Mouse (Mus musculus): ENCODE results near the gene Kmt2d. TPM values are rescaled to one million over a fixed set of nuclear protein-coding genes. Genes with fewer than 3 reads are reported as not detected.

Kmt2d gene
- total and polyA plus RNA-seq, 3 experiments = 4.8 to 22.7 (median 14.1) TPM

GRCm38 (mm10) chr15:98901530-98901929 lies 30.5 kb upstream of the Kmt2d start (continued):
- no peak for TF ChIP-seq MAZ (IDR thresholded peaks at IDR 0.05; ENCODE audit: low read depth, low read length)

GRCm38 (mm10) chr15:98897928-98898800 lies 27.2 kb upstream of the Kmt2d start, which contains the start of gene Dhh:
Dhh (minus strand) TSS chr15:98898540.
- Histone ChIP-seq H3K79me2 (replicated peaks; ENCODE audit: control insufficient read depth, extremely low read depth, insufficient read depth, poor library complexity, severe bottlenecking) (no peaks in the 10 kb centered on the region), H3K27ac (ENCODE audit: insufficient read depth, low read depth) (no peak within 1 kb of the TSS), H3K27me3 (replicated peaks) (peaks cover 3% of the 10 kb centered on the region), H3K36me3 (replicated peaks in 1 of 2; ENCODE audit: control insufficient read depth in 1 of 2, insufficient read depth in 1 of 2, low read length in 1 of 2) (peaks cover 0 to 7% of the 10 kb centered on the region in 2 experiments), H3K4me3 (replicated peaks in 1 of 3; ENCODE audit: low read depth in 2 of 3, low read length in 2 of 3, poor library complexity in 1 of 3) (no peak within 1 kb of the TSS), H3K9ac (ENCODE audit: insufficient read depth, low read depth) (no peak within 1 kb of the TSS), H3K9me3 (replicated peaks; ENCODE audit: low read length) (peaks cover 6% of the 10 kb centered on the region), H3K4me1 (ENCODE audit: control insufficient read depth in 1 of 2, insufficient read depth in 2 of 2) (peaks cover 6 to 8% of the 10 kb centered on the region in 2 experiments; a peak in 3 of 4 replicates), H3K4me2 (ENCODE audit: insufficient read depth, low read depth, poor library complexity, severe bottlenecking) (no peak within 1 kb of the TSS)
- no peak for DNase-seq (ENCODE audit: extremely low read depth)
- TF ChIP-seq JUN (IDR thresholded peaks at IDR 0.05; ENCODE audit: insufficient read depth, low read depth, low read length) (no peak), EP300 (IDR thresholded peaks at IDR 0.05; ENCODE audit: low read length) (no peak), MAFK (IDR thresholded peaks at IDR 0.05; ENCODE audit: insufficient replicate concordance, low read length) (no peak), HCFC1 (IDR thresholded peaks at IDR 0.05; ENCODE audit: low read depth, low read length) (no peak), ELF1 (IDR thresholded peaks at IDR 0.05; ENCODE audit: low read depth, low read length) (no peak), POLR2A (IDR thresholded peaks at IDR 0.05; ENCODE audit: low read depth, low read length) (no peak), MAX (IDR thresholded peaks at IDR 0.05; ENCODE audit: low read length) (no peak), ZNF384 (IDR thresholded peaks at IDR 0.05; ENCODE audit: low read depth, low read length) (no peak), MEF2A (IDR thresholded peaks at IDR 0.05; ENCODE audit: borderline replicate concordance, low read depth, low read length) (no peak), POLR2AphosphoS2 (IDR thresholded peaks at IDR 0.05; ENCODE audit: low read depth, low read length) (no peak)
- dilution Hi-C loops (cut with MboI; ENCODE audit: extremely low pct_ligation_motif_present, extremely low pct_unique_long_range_greater_than_20kb, low sequenced_read_pairs) (no loop called here), in situ Hi-C loops (cut with MboI; ENCODE audit: low pct_ligation_motif_present, low pct_unique_long_range_greater_than_20kb, low sequenced_read_pairs) (no loop called here)

DNA sequence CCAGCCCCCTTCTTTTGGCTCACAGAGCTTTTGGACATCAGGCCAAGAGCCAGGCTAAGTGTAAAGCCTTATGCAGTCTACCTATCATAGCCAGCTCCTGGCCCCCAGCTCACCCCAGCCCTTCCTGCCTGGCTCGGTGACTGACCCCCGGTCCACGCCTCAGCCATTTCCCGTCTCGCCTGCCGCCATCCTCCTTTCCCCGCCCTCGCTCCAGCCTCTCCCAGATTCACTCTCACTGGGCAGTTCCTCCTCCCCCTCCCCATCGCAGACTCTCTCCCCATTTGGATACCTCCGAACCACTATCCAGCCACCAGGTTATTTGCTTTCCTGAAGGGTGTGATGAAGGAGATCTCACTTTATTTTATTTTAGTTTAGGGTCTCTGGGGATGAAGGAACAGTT lies 26.5 kb upstream of the Kmt2d start:
- Histone ChIP-seq H3K9ac (ENCODE audit: insufficient read depth, low read depth) (no peak overlapping the region), H3K4me1 (ENCODE audit: control insufficient read depth in 1 of 2, insufficient read depth in 2 of 2) (peaks cover 6 to 8% of the 10 kb centered on the region in 2 experiments; a peak in 3 of 4 replicates), H3K27ac (ENCODE audit: insufficient read depth, low read depth) (no peak overlapping the region), H3K36me3 (replicated peaks in 1 of 2; ENCODE audit: control insufficient read depth in 1 of 2, insufficient read depth in 1 of 2, low read length in 1 of 2) (peaks cover 0 to 1% of the 10 kb centered on the region in 2 experiments), H3K4me3 (replicated peaks in 1 of 3; ENCODE audit: low read depth in 2 of 3, low read length in 2 of 3, poor library complexity in 1 of 3) (no peak overlapping the region), H3K4me2 (ENCODE audit: insufficient read depth, low read depth, poor library complexity, severe bottlenecking) (no peak overlapping the region), H3K79me2 (replicated peaks; ENCODE audit: control insufficient read depth, extremely low read depth, insufficient read depth, poor library complexity, severe bottlenecking) (no peaks in the 10 kb centered on the region), H3K9me3 (replicated peaks; ENCODE audit: low read length) (peaks cover 6% of the 10 kb centered on the region), H3K27me3 (replicated peaks) (peaks cover 3% of the 10 kb centered on the region)
- no peak for DNase-seq (ENCODE audit: extremely low read depth)
- dilution Hi-C loops (cut with MboI; ENCODE audit: extremely low pct_ligation_motif_present, extremely low pct_unique_long_range_greater_than_20kb, low sequenced_read_pairs) (no loop called here), in situ Hi-C loops (cut with MboI; ENCODE audit: low pct_ligation_motif_present, low pct_unique_long_range_greater_than_20kb, low sequenced_read_pairs) (no loop called here)
- TF ChIP-seq CTCF (conservative IDR thresholded peaks at IDR 0.05 in 1 of 2, IDR thresholded peaks at IDR 0.05 in 1 of 2; ENCODE audit: low read depth in 2 of 2, low read length in 2 of 2) = no peak
- no peak for TF ChIP-seq ZNF384 (IDR thresholded peaks at IDR 0.05; ENCODE audit: low read depth, low read length)
- TF ChIP-seq ETS1 (conservative IDR thresholded peaks at IDR 0.05; ENCODE audit: low read depth, low read length) = no peak
- no peak for TF ChIP-seq MXI1 (IDR thresholded peaks at IDR 0.05; ENCODE audit: low read depth, low read length)
- no peak for TF ChIP-seq HCFC1 (IDR thresholded peaks at IDR 0.05; ENCODE audit: low read depth, low read length)
- no peak for TF ChIP-seq JUN (IDR thresholded peaks at IDR 0.05; ENCODE audit: insufficient read depth, low read depth, low read length)
- TF ChIP-seq JUND (conservative IDR thresholded peaks at IDR 0.05; ENCODE audit: low read depth, low read length) = no peak
- no peak for TF ChIP-seq PAX5 (IDR thresholded peaks at IDR 0.05; ENCODE audit: low read length)
- TF ChIP-seq MYC (IDR thresholded peaks at IDR 0.05; ENCODE audit: low read depth, low read length) = no peak
- TF ChIP-seq MEF2A (IDR thresholded peaks at IDR 0.05; ENCODE audit: borderline replicate concordance, low read depth, low read length) = no peak
- no peak for TF ChIP-seq USF1 (IDR thresholded peaks at IDR 0.05; ENCODE audit: low read depth, low read length)
- no peak for TF ChIP-seq RCOR1 (conservative IDR thresholded peaks at IDR 0.05; ENCODE audit: low read depth, low read length)
- TF ChIP-seq NRF1 (IDR thresholded peaks at IDR 0.05; ENCODE audit: low read depth, low read length) = no peak
- no peak for TF ChIP-seq SIN3A (IDR thresholded peaks at IDR 0.05; ENCODE audit: low read length)
